Mouse (Mus musculus) cerebellum, adult 8-10 months (tissue): Measurements from ENCODE around the gene Eif4g2.
A peak's percentile ranks its signal among the peaks of the same experiment; 100 is the strongest.

ENCODE experiments used
- DNase-seq: peaks from one replicate; pipeline ENCODE4 v3.0.0; 2022

The Eif4g2 gene

DNA sequence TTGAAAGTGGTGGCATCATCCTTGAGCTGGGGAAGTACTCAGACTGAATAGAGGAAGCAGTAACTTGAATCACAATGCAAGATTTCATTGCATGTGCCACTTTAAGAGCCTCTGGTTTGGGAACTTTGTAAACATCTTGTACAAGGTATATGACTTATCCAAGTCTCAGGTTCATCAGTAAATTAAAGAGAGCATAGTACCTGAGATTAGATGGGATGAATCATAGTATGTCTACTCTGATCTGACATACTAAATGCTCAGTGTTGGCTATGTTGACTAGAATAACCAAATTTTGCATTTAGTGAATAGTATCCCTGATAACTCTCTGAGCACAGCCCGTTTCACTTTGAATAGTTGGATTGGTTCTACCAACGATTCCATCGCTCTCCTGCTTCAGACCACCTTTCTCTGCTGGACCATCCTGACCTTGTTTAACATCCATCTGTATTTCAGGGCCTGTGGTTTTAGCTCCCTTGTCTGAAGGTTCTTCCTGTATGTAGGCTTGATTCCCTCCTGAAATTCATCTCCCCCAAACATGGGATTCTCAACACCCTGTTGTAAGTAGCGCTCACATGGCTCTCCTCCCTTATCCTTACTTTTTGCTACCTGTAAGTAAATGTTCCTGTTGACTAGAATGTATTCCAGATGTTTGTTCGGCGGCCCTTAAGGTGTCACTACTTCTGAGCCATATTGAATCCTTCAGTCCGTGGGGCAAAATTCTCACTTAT, 13.2 kb downstream of the Eif4g2 start:
- no peak for DNase-seq

DNA sequence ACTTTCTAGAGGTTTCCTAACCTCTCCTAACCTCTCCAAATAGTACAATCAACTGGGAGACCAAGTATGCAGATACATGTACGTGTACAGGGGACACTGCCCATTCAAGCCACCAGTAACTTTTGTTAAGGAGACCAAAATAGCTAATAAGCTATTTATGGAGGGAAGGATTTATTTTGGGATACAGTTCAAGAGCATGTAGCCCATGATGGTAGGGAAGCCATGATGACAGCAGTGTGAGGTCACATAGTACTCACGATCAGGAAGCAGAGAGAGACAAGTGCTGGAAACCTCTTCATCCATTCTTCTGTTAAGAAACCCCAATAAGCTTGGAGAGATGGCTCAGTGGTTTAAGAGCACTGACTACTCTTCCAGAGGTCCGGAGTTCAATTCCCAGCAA, 14.6 kb downstream of the Eif4g2 start:
- DNase-seq = no peak

DNA sequence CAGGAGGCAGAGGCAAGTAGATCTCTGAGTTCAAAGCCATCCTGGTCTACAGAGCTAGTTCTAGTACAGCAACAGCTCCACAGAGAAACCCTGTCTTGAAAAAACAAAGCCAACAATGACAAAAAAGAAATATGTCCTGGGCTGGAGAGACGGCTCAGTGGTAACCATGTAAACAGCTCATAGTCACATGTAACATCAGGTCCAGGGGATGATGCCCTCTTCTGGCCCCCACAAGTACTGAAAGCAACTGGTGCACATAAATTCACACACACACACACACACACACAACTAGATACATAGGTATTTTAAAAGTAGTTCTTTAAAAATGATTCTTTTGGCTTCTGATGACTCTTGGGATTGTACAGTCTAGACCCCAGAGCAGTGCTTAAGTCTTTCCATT, 19.9 kb downstream of the Eif4g2 start:
- no peak for DNase-seq

DNA sequence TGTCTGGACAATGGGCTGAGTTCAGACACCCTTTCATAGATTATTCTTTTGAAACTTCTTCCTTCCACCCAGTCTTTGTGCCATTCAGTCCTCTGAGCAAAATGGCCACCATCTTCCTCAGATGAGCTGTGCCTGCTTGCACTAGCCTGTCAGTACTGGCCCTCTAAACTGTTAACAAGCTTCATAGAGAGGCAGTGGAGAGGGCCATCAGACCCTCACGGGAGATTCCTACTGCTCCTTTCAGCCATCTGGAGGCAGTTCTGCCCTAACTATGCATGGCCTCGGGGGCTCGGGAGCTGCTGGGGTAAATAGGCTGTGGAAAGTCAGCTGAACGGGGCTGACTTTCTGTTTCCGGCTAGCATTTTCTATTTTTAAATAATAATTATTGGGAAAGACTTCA, 23.3 kb downstream of the Eif4g2 start:
- DNase-seq = no peak

DNA sequence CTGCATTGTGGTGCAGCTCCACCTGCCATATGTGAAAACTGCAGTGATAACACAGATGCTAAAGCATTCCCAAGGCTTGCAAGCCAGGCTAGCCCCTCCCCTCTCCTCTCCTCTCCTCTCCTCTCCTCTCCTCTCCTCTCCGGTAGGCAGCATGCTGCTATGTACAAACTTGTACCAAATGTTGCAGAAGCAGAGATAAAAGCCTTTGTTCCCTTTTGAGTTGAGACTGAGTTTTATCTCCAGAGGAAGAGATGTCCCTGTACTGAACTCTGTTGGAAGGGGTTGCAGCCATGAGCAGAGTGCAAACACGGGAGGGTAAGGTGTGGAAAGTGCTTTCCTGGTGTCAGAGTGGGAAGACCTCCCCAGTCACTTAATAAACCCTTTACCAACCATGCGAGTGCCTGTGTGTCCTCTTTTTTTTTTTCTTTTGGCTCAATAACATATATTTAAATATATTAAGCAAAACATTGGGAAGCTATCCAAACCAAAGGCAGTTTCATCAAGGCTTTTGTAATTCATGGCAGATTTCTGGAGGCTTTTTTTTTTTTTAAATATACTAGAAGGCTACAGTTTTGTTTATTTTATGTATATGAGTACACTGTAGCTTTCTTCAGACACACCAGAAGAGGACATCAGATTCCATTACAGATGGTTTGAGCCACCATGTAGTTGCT, 26.7 kb downstream of the Eif4g2 start:
- no peak for DNase-seq

DNA sequence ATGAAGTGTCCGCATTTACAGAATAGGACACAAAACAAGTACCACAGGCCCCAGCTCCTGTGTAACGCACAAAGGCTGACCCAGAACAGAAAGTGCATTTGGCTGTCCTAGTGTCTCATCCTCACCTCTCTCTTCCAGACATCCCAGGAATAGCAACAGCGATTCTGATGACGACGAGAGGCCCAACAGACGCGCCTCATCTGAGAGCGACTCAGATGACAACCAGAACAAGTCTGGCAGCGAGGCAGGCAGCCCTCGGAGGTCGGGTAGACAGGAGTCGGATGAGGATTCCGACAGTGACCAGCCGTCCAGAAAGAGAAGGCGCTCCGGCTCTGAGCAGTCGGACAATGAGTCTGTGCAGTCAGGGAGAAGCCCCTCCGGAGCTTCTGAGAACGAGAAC, 27.6 kb downstream of the Eif4g2 start:
- no peak for DNase-seq

DNA sequence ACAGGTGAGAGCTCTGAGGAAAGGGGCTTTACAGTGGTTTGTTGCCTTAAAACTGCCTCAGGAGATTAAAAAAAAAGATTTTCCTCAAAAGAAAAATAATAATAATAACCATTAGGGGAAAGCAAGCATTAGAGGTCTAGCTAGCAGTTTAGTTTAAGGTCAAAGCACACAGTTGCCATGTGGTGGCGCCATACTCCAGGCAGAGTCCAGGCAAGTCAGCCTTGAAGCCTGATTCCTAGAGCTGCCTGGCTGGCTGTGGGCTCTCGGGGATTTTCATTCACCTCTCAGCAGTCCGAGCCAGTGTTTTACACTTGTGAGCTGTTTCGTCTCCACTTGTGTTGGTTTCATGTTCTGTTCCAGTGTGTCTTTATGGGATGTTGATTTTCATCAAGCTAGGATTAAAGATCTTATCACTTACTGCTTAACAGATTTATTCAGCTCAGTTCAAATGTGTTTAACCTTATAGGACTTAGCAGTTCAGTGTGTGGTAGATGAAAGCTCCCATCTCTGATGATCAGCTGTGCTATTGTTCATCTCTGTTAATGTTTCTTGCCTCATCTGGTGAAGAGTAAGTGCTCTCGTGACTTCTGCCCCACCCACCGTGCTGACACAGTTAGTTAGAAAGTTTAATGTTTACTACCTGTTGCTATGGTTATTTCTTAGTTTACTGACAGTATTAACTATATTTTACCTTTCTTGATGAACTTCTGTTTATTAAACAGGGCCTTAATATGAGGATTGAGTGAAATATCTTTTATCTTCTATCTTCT, 33.0 kb downstream of the Eif4g2 start:
- DNase-seq = peak; percentile 37

DNA sequence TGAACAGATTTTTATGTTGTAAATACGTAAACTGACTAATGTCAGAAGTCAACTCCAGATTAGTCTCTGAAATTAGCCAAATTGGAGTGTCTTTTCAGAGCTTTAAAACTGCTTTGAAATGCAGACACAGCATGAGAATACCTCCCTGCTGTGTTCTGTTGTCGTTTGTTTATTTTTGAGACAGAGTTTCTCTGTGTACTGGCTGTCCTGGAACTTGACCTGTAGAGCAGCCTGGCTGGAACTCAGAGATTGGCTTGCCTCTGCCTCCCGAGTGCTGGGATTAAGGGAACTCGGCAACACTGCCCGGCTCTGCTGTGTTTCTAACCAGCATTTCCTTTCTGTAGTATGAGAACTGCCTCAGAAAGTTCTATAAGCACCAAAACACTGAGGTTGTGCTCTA, 33.9 kb downstream of the Eif4g2 start:
- DNase-seq = no peak

DNA sequence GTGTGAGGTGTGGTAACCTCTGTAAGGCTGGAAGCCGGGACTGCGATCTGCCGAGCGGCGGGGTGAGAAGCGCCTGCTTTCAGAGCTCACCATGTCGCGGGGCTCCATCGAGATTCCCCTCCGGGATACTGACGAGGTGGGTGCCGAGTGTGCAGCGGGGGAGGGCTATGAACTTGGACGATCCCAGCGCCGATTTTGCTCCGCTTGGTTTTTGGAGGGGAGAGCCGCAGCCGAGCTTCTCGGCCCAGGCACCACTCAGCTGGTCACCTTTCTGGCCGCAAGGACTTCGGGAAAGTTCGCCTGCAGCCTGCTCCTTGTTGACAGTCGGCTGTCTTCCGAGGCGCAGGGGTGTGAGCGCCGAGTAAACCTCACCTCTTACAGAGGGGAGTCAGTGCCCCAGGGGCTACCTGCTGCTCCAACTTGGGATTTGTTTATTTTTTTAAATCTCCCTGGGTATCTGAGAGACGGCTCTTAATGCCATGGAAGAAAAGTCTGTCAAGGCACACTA, 53.7 kb downstream of the Eif4g2 start:
- no peak for DNase-seq

DNA sequence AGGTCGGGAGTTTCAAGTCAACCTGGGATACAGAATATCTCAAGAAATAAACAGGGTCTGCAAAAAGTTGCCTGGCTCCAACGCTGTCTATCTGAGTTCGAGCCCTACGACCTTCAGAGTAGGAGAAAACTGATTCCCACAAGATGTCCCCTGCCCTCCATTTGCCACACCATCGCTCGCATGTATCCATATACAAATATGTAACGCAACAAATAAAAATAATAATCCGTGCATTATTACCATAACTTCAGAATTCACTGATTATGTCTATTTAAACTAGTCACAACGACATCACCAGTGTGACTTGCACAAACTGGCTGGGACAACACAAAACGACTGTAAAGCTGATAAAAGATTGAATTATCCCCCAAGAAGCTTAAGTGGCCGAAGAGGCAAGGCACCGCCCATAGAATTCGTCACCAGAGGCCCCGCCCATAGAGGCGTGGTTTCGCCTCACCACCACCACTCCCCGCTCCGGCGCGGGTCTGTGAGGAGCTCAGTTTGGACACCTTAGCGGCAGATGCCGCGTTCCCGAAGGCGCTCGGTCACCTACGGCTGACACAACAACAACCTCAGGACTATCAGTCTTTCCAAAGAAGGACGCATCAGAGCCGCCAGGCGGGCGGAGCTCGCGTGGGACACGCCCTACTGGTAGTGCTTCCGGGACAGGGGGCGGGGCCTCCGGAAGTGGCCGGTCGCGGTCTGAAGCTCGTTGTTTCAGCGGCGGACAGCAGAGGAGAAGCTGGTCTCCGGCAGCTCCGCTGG, 54.4 kb downstream of the Eif4g2 start, which contains the start of gene Ctr9:
Ctr9 (plus strand) TSS at position 671 of the 765 bp plus-strand sequence.
- peak; percentile 96 for DNase-seq

DNA sequence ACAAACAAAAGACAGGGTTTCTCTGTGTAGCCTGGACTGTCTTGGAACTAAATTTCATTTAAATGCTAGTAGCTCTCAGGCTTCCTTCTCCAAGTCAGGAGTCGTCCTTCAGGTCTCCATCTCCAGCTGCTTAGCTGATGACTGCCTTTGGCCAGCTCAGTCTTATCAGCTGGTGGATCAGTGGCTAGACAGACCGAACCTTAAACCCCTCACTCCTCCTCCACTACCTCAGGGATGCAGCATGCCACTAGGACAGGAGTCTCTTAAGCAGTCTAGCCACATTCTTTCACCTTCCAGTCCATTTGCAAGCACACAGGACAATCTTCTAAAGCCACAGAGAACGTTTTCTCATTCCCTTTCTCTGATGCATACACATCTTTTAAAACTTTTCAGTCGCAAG, 57.9 kb downstream of the Eif4g2 start:
- no peak for DNase-seq

DNA sequence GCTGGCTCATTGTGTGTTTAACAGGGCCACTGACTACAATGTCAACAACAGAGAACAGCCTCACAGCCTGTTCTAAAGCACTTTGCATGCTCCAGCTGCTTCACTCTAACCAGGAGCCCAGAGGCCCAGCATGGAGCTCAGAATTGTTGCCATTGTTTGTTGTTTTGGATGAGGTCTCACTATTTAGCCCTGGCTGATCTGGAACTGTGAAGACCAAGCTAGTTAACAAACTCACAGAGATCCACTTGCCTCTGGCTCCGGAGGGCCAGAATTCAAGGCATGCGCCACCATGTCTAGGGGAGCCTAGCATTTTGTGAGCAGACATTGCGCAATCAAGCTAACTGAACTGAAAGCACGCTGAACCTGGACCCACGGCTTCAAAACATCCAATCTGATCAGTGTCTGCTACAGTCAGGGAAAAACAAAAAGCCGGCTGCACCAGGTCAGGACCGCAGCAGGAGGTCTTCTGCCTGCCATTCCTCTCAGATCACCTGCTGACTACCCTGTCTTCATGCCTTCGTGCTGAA, 58.7 kb downstream of the Eif4g2 start:
- DNase-seq = peak; percentile 10

DNA sequence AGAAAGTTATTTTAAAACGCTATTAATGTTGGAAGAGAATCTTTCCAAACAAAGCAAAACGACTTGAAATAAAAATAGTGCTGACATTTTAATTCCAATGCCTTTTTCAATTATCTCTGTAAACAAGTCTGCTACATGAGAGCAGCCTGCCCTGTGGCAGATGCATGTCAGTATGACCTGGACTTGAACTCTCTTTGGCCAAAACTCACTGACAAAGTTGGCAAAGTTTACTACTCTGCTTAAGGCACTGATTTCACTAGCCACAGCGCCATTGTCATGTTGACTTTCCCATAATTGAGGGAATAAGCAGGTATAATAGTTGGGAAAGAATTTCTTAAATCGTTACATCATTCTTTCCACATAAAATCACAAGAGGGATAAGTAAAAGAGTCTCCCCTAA, 62.0 kb downstream of the Eif4g2 start:
- no peak for DNase-seq
